In the genomic region with DNA sequence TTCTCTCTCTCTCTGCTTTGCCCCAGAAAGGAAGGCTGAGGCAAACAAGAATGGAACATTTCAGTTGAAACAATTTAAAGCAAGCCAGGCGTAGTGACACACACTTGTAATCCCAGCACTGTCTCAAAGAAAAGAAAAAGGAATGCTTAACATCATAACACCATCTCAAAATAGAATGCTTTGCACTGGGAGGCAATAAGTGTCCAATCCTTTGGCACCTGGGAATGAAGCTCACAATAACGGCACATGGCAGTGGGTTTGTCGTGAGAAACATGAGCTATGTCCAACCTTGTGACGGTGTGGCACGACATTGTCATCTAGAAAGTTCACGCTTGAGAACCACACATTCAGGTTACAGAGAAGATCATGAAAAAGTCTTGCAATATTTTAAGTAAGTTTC, we compare ENCODE assay signal across 19 mouse cellular contexts.
A peak's percentile ranks its signal among the peaks of the same experiment; 100 is the strongest.
DNase-seq lines count a peak whose midpoint lies in the region; ATAC-seq lines count a peak whose summit lies in the region.
"Had no signal": no experiment of that assay in that cellular context is flagged by ENCODE, and none has a peak within 500 bp of the region (broad histone marks: within the 10 kb centered on the region; RNA-seq: fewer than 3 reads in every experiment).

No protein-coding gene starts in this region.

- H3K4me1 ChIP-seq in hindbrain, embryonic 10.5 days (replicated peaks) = peaks cover 59% of the 10 kb centered on the region
- H3K4me1 ChIP-seq in hindbrain, embryonic 13.5 days (replicated peaks) = peaks cover 22% of the 10 kb centered on the region
- peaks cover 72% of the 10 kb centered on the region for H3K4me1 ChIP-seq in midbrain, embryonic 10.5 days
- peaks cover 25% of the 10 kb centered on the region; the same call in 1 of the 2 replicates for H3K4me1 ChIP-seq in midbrain, embryonic 15.5 days
- peaks cover 17% of the 10 kb centered on the region for H3K4me1 ChIP-seq in embryonic facial prominence, embryonic 12.5 days

- H3K27ac ChIP-seq in hindbrain, embryonic 10.5 days = peak overlapping the region; percentile 81
- H3K27ac ChIP-seq in hindbrain, embryonic 13.5 days = no peak overlapping the region
- H3K27ac ChIP-seq in midbrain, embryonic 10.5 days (replicated peaks) = peak overlapping the region; percentile 85
- no peak overlapping the region for H3K27ac ChIP-seq in midbrain, embryonic 15.5 days
- 0 out of 2 replicates have a peak overlapping the region, but pooled peaks have one; percentile 2 for H3K27ac ChIP-seq in embryonic facial prominence, embryonic 12.5 days
- H3K27ac ChIP-seq: embryonic facial prominence, embryonic 15.5 days; gastrocnemius, adult 2 months had no signal

- H3K9me3 ChIP-seq in hindbrain, embryonic 10.5 days = no peaks in the 10 kb centered on the region
- no peaks in the 10 kb centered on the region for H3K9me3 ChIP-seq in hindbrain, embryonic 13.5 days
- no peaks in the 10 kb centered on the region for H3K9me3 ChIP-seq in midbrain, embryonic 10.5 days (replicated peaks)
- no peaks in the 10 kb centered on the region for H3K9me3 ChIP-seq in midbrain, embryonic 15.5 days
- no peaks in the 10 kb centered on the region for H3K9me3 ChIP-seq in embryonic facial prominence, embryonic 12.5 days
- H3K9me3 ChIP-seq: embryonic facial prominence, embryonic 15.5 days had no signal

- no peak overlapping the region for H3K4me2 ChIP-seq in hindbrain, embryonic 13.5 days
- H3K4me2 ChIP-seq in midbrain, embryonic 15.5 days = no peak overlapping the region
- no peak overlapping the region for H3K4me2 ChIP-seq in embryonic facial prominence, embryonic 12.5 days (replicated peaks)
- H3K4me2 ChIP-seq: embryonic facial prominence, embryonic 15.5 days had no signal

- WGBS in hindbrain, embryonic 10.5 days = 80% methylated on average over 6 of the region's 6 CpGs
- 79% methylated on average over 6 of the region's 6 CpGs for WGBS in hindbrain, embryonic 13.5 days
- 85% methylated on average over 6 of the region's 6 CpGs for WGBS in midbrain, embryonic 10.5 days
- 60% methylated on average over 6 of the region's 6 CpGs for WGBS in midbrain, embryonic 15.5 days
- WGBS in embryonic facial prominence, embryonic 12.5 days = 83% methylated on average over 6 of the region's 6 CpGs

- peak overlapping the region; percentile 32; the same call in 1 of the 2 replicates for H3K4me3 ChIP-seq in hindbrain, embryonic 10.5 days
- no peak overlapping the region for H3K4me3 ChIP-seq in hindbrain, embryonic 13.5 days
- peak overlapping the region; percentile 42 for H3K4me3 ChIP-seq in midbrain, embryonic 10.5 days
- H3K4me3 ChIP-seq in midbrain, embryonic 15.5 days = no peak overlapping the region
- no peak overlapping the region for H3K4me3 ChIP-seq in embryonic facial prominence, embryonic 12.5 days
- H3K4me3 ChIP-seq: embryonic facial prominence, embryonic 15.5 days; gastrocnemius, adult 2 months had no signal

- H3K36me3 ChIP-seq in hindbrain, embryonic 10.5 days = no peaks in the 10 kb centered on the region
- peaks cover 5% of the 10 kb centered on the region; the same call in 1 of the 2 replicates for H3K36me3 ChIP-seq in hindbrain, embryonic 13.5 days
- no peaks in the 10 kb centered on the region for H3K36me3 ChIP-seq in midbrain, embryonic 10.5 days
- no peaks in the 10 kb centered on the region for H3K36me3 ChIP-seq in midbrain, embryonic 15.5 days (replicated peaks)
- H3K36me3 ChIP-seq in embryonic facial prominence, embryonic 12.5 days = no peaks in the 10 kb centered on the region
- H3K36me3 ChIP-seq: embryonic facial prominence, embryonic 15.5 days had no signal

- no peak for DNase-seq in frontal cortex, postnatal 10 days (ENCODE audit: low spot score in 2 of 2)
- no peak for DNase-seq in hindbrain, embryonic 10.5 days (ENCODE audit: low spot score)
- no peak for DNase-seq in midbrain, embryonic 10.5 days (ENCODE audit: low spot score)
- no peak for DNase-seq in kidney, postnatal 25 days
- DNase-seq: adrenal gland, postnatal 25 days; B cell, adult 2 months; cerebellum, adult 11-12 months; cerebellum, postnatal 14 days; gastrocnemius, adult 2 months; heart, postnatal 36 days; liver; thymus, postnatal 25 days had no signal

- peak; percentile 48 for ATAC-seq in frontal cortex, adult (ENCODE audit: low TSS enrichment)
- no peak for ATAC-seq in hindbrain, embryonic 13.5 days (ENCODE audit: low FRiP score)
- ATAC-seq in midbrain, embryonic 15.5 days (replicated peaks) = no peak
- no peak for ATAC-seq in embryonic facial prominence, embryonic 12.5 days (ENCODE audit: insufficient number of reproducible peaks, insufficient read depth, low FRiP score, low TSS enrichment)
- ATAC-seq: intestine, embryonic 16.5 days; lung, postnatal 0 days had no signal

- no peak overlapping the region for H3K9ac ChIP-seq in hindbrain, embryonic 13.5 days
- no peak overlapping the region for H3K9ac ChIP-seq in midbrain, embryonic 15.5 days
- H3K9ac ChIP-seq in embryonic facial prominence, embryonic 12.5 days = no peak overlapping the region
- H3K9ac ChIP-seq: embryonic facial prominence, embryonic 15.5 days had no signal

- no peaks in the 10 kb centered on the region; the same call in 1 of the 2 replicates for H3K27me3 ChIP-seq in hindbrain, embryonic 10.5 days (ENCODE audit: insufficient read depth, poor library complexity, severe bottlenecking)
- H3K27me3 ChIP-seq in hindbrain, embryonic 13.5 days = no peaks in the 10 kb centered on the region
- no peaks in the 10 kb centered on the region for H3K27me3 ChIP-seq in midbrain, embryonic 10.5 days (ENCODE audit: low read depth, poor library complexity, severe bottlenecking)
- H3K27me3 ChIP-seq in midbrain, embryonic 15.5 days (replicated peaks) = no peaks in the 10 kb centered on the region
- no peaks in the 10 kb centered on the region for H3K27me3 ChIP-seq in embryonic facial prominence, embryonic 12.5 days
- H3K27me3 ChIP-seq: embryonic facial prominence, embryonic 15.5 days had no signal

Comparison
In these comparisons a context has a peak if more than half of its experiments do, and no peak if none do; other contexts are left out.
1. H3K27ac ChIP-seq: peak in hindbrain, embryonic 10.5 days (single experiment), midbrain, embryonic 10.5 days (single experiment) and embryonic facial prominence, embryonic 12.5 days (single experiment); none in hindbrain, embryonic 13.5 days (single experiment) and midbrain, embryonic 15.5 days (single experiment).
2. H3K4me3 ChIP-seq: peak in hindbrain, embryonic 10.5 days (single experiment) and midbrain, embryonic 10.5 days (single experiment); none in hindbrain, embryonic 13.5 days (single experiment), midbrain, embryonic 15.5 days (single experiment) and embryonic facial prominence, embryonic 12.5 days (single experiment).